Mouse (Mus musculus) gastrocnemius, postnatal 25 days (tissue): ENCODE results near the gene Pax7. TPM values are rescaled to one million over a fixed set of nuclear protein-coding genes. Genes with fewer than 3 reads are reported as not detected.

Experiments used
- DNase-seq: peaks from one replicate; pipeline ENCODE4 v3.0.0; 2022
- total RNA-seq, 2 experiments: library from RNA; stranded (reverse); gene quantifications; 1 replicate in 1 of 2; 2 replicates in 1 of 2; pipeline ENCODE4 v1.2.3; 2021

Gene Pax7
- total RNA-seq, 2 experiments from 2014 or later = 1.6 to 2.4 TPM

DNA sequence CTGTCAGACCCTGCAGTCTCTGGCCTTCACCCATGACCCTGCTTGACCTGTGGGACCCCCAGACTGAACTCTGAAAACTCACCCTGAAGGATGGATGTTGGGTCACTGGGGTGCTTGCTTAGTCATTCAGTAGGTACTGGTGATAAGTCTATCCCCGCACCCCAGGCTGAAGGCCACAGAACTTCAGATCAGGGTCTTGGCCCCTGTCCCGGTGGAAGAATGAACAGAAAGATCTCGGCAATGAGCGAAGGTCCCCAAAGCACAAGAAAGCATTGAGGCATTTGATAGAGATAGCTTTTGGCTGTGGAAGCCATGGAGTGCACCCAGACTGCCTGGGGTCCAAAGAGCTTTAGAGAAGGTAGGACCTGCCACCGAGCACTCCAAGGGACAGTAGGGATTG is 82.4 kb downstream of the Pax7 start:
- DNase-seq = no peak

DNA sequence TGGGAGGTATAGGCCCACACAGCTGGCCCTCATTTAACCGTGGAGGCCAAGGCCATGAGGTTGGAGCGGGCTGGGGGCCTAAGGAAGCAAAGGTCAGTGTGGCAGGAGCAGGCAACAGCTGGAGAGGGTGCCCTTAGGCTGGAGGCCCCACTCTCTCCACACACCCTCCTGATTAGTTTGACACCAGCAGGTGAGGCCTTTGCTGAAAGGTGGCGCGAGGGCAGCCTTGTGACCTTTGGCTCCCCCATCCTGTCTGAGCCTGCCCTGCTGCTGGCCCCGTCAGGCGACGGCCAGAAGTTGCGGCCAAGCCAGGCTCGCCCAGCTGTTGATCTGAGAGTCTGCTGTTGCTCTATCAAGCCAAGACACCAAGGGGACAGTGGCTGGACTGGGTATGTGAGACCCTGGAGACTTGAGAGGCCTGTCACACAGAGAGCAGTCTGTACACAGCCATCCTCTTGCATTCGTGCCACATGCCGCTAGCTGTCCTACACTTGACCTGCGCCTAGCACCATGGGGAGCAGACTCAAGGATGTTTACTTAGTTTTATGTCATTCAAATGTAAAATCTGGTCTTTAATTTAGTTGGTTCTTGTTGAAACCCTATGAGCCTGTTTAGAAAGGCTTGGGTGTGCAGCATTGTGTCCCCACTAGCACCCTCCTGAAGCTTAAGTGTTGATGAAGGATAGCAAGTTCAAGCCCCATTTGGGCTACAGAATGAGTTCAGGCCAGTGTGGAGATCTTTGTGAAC is 86.0 kb downstream of the Pax7 start:
- peak; percentile 73 for DNase-seq

- no peak for DNase-seq
These were observed 87.2 kb downstream of the Pax7 start for GRCm38 (mm10) chr4:139746177-139746576.

- peak; percentile 57 for DNase-seq
These were observed 88.4 kb downstream of the Pax7 start for GRCm38 (mm10) chr4:139744765-139745395.

- DNase-seq = no peak
These were observed 89.7 kb downstream of the Pax7 start for GRCm38 (mm10) chr4:139743626-139744025.

DNA sequence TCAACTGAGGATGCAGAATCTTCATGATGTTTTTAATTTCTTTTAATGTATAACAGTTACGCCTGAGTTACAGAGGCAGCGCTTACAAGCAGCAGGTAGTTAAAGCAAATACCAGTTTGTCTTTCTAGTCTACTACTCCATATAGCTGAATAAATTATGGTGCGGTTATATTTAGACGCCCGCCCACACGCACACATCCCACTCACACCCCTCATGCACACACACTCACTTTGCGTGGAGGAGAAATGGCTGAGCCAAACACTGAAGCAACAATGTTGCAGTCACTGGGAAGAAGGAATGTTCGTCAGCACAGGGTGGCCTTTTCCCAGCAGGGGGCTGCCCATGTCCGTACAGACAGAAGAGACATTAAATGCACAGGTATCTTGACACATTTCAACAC is 96.3 kb downstream of the Pax7 start:
- DNase-seq = no peak

DNA sequence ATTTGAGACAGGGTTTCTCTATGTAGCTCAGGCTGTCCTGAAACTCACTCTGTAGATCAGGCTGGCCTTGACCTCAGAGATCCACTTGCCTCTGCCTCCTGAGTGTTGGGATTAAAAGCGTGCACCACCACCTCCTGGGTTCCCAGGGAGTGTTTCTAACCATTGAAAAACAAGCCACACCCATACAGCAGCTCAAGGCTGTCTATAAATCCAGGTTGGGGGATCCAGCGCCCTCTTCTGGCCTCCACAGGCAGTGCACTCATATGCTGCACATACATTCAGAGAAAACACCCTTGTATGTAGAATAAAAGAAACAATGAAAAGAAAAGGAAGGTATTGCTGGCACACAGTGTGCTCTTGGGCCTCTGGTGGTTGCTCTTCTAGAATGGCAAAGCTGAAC is 106.2 kb downstream of the Pax7 start:
- DNase-seq = no peak

DNA sequence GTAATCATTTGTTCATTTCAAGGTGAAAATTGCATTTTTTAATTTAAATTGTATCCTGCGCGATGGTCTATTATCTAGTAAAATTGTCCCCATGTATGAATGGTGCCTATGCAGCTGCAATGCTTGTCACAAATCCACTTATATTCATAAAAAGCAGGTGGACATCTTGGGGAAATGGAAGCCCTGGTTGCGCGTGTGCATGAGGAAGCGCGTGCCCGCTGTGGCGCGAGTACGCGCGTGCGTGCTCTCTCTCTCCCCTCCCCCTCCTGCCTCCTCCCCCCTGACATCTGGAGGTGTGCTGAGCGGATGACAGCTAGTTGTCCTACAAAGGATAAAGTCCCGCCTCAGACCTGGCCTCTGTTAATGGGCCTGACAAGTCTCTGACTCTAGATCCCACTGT is 107.9 kb downstream of the Pax7 start:
- DNase-seq = no peak

DNA sequence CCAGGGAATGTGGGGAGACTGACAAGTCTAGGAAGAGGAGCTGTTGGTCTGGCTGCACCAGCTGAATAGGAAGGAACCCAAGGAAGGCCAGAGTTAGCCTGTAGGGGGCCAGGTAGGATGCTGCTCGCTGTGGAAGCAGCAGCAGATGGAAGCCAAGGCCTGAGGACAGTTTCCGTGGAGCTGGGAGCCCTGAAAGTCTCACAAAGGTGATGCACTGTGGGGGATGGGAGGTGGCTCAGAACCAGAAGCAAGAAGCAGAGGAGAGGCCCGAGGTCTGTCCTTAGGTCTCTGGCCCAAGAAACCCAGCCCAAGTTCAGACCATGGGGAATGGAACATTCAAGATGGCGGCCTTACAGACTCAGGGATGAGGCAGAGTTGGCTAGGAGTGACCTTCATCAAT is 109.0 kb downstream of the Pax7 start:
- no peak for DNase-seq

GRCm38 (mm10) chr4:139718978-139719377 is 114.3 kb downstream of the Pax7 start:
- DNase-seq = no peak

DNA sequence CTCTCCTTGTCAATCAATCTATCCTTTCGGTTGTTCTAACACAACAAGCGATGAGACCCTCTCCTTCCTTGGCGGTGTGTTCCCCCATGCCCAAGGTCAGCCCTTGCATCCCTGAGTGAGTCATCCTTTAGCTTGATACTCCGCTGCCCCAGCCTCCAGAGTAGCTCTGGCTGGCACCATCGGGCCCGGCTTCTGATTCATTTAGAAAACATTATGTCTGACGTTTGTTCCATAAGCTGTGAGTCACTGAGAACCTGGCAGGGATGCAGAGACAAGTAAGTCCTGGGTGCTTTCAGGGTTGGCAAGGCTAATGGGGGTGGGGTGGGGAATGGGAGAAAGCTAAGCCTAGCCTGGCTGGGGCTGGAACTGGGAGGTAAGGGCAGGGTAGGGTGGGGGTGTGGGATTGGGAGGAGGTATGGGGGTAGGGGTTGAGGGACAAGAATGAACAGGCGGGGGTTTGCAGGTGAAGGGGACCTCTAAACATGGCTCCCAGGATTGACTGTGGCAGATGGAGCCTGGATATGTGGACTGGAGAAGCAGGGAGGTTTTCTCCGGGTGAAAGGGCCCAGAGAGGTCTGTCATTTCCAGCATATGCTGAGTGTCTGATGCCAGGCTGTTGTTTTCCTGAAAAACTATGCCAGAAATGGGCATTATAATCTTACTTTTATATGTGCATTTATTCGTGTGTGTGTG is 116.7 kb downstream of the Pax7 start:
- no peak for DNase-seq

DNA sequence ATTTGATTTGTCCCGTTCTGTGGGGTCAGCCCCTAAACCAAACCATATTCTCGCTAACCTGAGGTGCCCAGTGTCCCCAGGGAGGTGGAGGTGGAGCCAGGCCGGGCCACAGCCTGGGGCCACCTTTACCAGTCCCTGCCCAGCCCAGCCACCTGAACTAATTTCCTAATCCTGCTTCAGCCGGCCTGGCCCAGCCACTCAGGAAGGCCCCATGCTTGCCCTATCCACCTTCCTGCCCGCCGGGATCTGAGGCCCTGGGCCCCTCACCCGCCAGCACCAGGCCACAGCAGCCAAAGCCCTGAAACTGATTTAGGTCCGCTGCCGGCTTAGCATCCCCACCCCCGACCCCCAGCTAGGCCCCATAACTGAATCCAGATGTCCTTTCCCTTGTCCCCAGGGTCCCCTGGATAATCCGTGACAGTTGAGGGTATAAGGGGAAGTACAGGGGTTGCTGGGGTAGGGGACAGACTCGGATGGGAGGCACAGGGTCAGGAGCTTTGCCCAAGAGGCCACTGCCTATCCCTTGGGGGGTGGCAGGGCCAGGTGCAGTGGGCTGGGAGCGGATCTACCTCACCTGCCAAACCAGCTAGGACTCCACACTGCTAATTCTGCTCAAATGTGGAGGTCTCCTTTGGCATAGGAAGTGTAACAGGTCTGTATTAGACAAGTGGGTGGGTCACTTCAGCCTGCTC is 117.9 kb downstream of the Pax7 start:
- no peak for DNase-seq

- DNase-seq = no peak
These were observed 122.6 kb downstream of the Pax7 start for GRCm38 (mm10) chr4:139710467-139711334.

DNA sequence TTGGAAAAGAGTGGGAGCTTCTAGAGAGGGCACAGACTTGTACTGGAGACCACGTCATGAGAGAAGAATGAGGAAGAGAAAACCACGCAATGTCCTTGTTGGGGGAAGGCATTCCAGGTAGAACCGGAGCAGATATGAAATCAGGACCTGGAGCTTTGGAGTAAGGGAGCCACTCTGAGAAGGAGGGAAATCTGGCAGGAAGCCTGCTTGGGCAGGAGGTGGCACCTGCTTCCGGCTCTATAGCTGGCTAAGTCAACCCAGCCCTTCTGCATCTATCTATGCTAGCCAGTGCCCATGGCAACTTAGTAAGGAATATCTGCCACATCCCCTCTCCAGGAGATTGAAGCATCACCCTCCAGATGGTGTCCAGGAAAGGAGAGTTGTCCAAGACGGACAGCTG is 127.3 kb downstream of the Pax7 start:
- no peak for DNase-seq

- no peak for DNase-seq
These were observed 129.9 kb downstream of the Pax7 start for GRCm38 (mm10) chr4:139703468-139703867.

GRCm38 (mm10) chr4:139702914-139703313 is 130.4 kb downstream of the Pax7 start:
- DNase-seq = no peak

DNA sequence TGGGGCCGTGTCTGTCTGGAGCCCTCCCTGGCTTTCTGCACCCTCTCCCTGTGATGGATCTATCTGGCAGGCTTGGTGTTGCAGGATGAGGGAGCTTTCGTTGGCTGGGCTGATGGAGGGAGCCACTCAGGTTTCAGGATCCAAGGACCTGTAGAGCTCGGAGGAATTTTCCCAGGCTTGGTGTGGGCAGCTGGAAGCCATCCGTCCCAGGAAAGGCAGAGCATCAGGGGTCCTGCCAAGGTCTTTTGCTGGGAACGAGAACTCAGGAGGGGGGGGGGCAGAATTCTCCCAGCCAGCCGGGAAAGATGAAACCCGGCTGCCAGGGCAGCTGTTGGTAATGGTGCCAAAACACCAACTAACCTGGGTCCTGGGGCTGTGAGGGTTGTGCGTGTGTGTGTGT is 134.7 kb downstream of the Pax7 start:
- DNase-seq = peak; percentile 18

DNA sequence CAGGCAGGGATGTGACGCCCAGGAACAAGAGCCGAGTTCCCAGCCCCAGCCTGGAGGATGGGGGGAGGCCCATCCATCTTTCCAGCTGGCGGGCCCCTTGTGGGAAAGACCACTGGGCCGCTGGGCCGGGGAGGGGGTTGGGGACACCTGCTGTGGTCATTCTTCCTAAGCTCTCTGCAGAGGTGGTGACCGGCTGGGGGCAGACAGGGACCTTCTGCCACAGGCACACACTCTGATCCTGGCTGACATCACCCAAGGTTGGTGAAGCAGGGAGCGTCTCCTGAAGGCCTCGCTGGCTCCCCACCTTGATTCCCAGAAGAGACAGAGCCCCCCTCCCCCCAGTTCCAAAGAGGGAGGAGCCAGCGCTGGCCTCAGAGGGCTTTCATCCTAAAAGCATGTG is 135.6 kb downstream of the Pax7 start:
- peak; percentile 25 for DNase-seq

GRCm38 (mm10) chr4:139693315-139693714 is 140.0 kb downstream of the Pax7 start:
- no peak for DNase-seq

- DNase-seq = peak; percentile 19
These were observed 143.6 kb downstream of the Pax7 start for GRCm38 (mm10) chr4:139689627-139690269.

DNA sequence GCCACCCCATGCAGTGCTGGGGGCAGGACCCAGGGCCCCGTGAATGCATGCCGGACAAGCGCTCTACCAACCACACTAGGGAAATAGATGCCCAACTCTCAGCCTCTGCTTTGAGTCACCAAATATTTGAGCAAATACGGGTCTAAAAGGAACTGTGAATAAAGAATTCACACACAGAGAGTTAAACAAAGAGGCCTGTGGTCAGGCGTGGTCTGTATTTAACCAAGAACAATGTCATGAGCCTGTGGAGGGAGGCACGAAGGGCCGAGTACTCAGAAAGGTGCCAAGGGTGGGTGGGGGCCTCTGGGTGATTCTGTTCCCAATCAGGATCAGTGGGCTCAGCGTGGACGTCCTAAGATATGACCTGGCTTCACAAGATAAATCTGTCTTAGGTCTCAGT is 145.3 kb downstream of the Pax7 start:
- DNase-seq = no peak
